Mouse (Mus musculus) hindbrain, embryonic 10.5 days (tissue): ENCODE data around the gene Macf1. TPM values are rescaled to one million over a fixed set of nuclear protein-coding genes. Genes with fewer than 3 reads are reported as not detected.

Source experiments
- DNase-seq: peaks from one replicate; pipeline ENCODE4 v3.0.0-alpha.2; 2017; ENCODE audit warnings: low spot score
- H3K27ac ChIP-seq: fragments of 300-500 bp; sonication (generic); 2 replicates; pipeline ENCODE4 v1.5.1; 2016; ENCODE audit warnings: mild to moderate bottlenecking, moderate library complexity
- H3K27me3 ChIP-seq: fragments of 300-500 bp; sonication (generic); 2 replicates; pipeline ENCODE4 v1.6.1; 2016; ENCODE audit warnings: mild to moderate bottlenecking; ENCODE audit not compliant: poor library complexity, insufficient read depth, severe bottlenecking
- H3K36me3 ChIP-seq: fragments of 300-500 bp; sonication (generic); 2 replicates; pipeline ENCODE4 v1.6.1; 2016; ENCODE audit warnings: mild to moderate bottlenecking, moderate library complexity
- H3K4me1 ChIP-seq: fragments of 300-500 bp; sonication (generic); replicated peaks from 2 replicates; pipeline ENCODE4 v1.6.1; 2016; ENCODE audit warnings: mild to moderate bottlenecking
- H3K4me3 ChIP-seq: fragments of 300-500 bp; sonication (generic); 2 replicates; pipeline ENCODE4 v1.5.1; 2016; ENCODE audit warnings: mild to moderate bottlenecking, moderate library complexity
- H3K9me3 ChIP-seq: fragments of 300-500 bp; sonication (generic); 2 replicates; pipeline ENCODE4 v1.6.1; 2016; ENCODE audit warnings: mild to moderate bottlenecking, moderate library complexity
- WGBS: fragments of 180-500 bp; shearing (Covaris S2); methylation state at CpG from one replicate; pipeline ENCODE4 v1.1.7; 2016; 5-methylcytosine and 5-hydroxymethylcytosine counted together
- polyA plus RNA-seq: library from polyadenylated mRNA; unstranded; fragments of >200 nt; fragmentation: Nextera tagmentation; extraction: Ambion mirVana; gene quantifications from 2 replicates; pipeline ENCODE4 v1.2.1, GENCODE M21; 2016

Macf1 gene
- polyA plus RNA-seq, 1 experiment from 2014 or later = 36.5 TPM

DNA sequence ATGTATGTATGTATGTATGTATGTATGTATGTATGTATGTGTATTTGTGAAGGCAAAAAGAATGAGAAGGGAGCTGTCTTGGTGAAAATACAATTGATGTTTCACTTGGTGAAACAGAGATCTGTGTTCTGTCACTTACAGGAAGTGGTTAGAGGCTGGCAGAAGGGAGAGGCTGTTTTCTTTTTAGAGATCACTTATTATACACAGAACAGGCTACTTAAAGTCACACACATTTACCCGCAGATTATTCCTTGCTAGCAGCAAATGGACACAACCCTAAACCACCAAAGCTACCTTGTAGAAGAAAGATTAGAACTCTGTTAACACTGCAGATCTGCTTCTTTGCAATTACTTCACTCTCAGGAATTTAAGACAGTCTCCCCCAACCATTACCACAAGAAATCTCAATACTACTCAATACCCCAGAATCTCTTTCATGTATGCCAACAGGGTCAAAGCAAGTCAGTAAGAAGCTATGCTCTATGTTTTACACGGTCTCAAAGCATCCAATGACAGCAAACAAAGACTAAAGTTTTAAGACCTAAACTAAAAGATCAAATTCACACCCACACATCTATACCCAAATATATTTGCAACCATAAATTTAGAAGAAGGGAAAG is 106.6 kb downstream of the Macf1 start:
- Histone ChIP-seq H3K27me3 (no peaks in the 10 kb centered on the region), H3K4me3 (no peak overlapping the region), H3K36me3 (no peaks in the 10 kb centered on the region), H3K27ac (no peak overlapping the region), H3K9me3 (no peaks in the 10 kb centered on the region), H3K4me1 (peaks cover 21% of the 10 kb centered on the region)
- WGBS = 81% methylated on average over 2 of the region's 2 CpGs
- no peak for DNase-seq

DNA sequence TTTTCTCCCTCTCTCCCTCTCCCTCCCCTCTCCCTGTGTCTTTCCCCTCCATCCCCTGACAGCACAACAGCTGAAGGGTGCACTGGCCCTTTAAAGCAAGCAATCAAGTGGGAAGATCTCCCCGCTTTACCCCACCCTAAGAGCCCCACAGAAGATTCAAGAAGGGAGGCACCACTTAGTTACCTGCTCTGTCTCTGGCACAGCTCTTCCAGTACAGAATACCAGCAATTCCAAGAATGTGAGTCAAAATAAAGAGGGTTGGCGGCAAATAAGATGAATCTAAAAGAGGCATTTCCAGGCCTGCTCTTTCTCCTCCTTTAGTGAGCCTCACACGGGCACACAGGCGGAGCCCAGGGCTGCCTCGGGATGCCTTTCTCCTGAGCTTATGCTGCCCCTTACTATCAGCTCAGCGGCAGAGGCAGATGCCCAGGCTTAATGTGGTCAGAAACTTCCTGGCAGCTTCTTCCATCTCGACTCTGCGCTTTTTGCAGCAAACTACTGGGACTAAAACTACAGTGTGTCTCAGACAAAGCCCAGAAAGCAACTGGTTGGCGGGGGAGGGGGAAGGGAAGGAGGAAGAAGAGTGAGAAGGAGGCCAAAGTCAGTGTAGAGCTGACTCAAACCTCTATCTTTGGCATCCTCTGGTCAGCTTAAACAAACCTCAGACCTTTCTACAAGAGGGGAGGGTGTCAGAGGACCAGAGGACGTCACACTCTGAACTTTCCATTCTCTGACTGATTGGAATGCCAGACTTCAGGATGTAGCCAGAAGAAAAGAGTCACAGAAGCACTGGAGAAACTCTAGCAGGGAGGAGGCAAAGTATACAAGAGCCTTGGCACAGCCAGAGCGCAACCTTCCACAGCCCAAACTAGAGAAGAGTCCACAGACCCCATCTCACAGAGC is 111.5 kb downstream of the Macf1 start:
- H3K4me3 ChIP-seq = peak overlapping the region; percentile 45
- peaks cover 37% of the 10 kb centered on the region for H3K4me1 ChIP-seq
- no peaks in the 10 kb centered on the region for H3K9me3 ChIP-seq
- WGBS = 8% methylated on average over 11 of the region's 11 CpGs
- DNase-seq = peak; percentile 45
- H3K36me3 ChIP-seq = no peaks in the 10 kb centered on the region
- no peaks in the 10 kb centered on the region for H3K27me3 ChIP-seq
- peak overlapping the region; percentile 86 for H3K27ac ChIP-seq

DNA sequence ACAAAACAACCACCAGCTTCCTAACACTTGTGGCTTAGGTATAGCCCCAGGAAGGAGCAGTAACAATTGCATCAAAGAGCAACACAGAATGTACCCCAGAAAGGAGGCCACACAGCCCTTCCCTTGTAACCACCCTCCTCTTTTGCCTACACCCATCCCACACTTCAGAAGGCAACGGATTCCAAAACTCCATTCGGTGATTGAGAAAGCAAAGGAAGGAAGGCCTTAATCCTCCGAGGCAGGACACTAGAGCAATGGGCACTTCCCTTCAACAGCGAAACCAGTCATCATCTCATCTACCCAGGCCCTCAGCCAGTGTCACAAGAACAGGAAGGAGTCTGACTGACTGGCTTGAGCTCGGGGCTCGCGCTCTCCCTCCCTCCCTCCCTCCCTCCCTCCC is 112.3 kb downstream of the Macf1 start:
- 7% methylated on average over 7 of the region's 7 CpGs for WGBS
- Histone ChIP-seq H3K27ac (peak overlapping the region; percentile 54), H3K36me3 (no peaks in the 10 kb centered on the region), H3K4me3 (peak overlapping the region; percentile 11; the same call in 1 of the 2 replicates), H3K9me3 (no peaks in the 10 kb centered on the region), H3K4me1 (peaks cover 37% of the 10 kb centered on the region), H3K27me3 (no peaks in the 10 kb centered on the region)
- no peak for DNase-seq

DNA sequence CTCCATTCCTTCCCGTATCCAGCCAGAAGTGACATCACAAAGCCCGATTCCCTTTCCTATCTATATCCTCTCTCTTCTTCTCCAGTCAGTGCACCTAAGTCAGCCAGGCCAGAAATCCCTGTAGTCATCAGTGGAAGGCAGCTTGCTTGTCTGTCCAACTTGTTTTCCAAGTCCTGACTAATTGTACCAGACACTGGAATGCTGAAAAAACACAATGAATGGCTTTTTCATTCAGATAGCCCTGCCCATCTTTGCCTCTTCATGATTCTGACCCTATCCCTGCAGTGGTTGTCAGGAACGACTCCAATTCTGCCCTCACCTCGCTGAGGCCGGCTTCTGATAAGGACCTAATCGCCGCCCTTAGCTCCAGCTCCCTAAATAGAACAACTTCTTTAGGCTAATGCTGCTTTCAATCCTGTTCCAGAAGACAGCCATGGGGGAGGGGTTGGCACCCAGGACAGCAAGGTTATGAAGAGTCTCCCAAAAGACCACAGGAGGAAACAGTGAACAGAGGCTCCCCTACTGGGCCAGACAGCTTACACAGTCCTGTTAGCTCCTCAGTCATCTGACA is 118.8 kb downstream of the Macf1 start:
- Histone ChIP-seq H3K4me3 (no peak overlapping the region), H3K27ac (peak overlapping the region; percentile 24; the same call in 1 of the 2 replicates), H3K9me3 (no peaks in the 10 kb centered on the region), H3K36me3 (no peaks in the 10 kb centered on the region), H3K4me1 (peaks cover 25% of the 10 kb centered on the region), H3K27me3 (no peaks in the 10 kb centered on the region)
- WGBS = 49% methylated on average over 7 of the region's 7 CpGs
- no peak for DNase-seq

DNA sequence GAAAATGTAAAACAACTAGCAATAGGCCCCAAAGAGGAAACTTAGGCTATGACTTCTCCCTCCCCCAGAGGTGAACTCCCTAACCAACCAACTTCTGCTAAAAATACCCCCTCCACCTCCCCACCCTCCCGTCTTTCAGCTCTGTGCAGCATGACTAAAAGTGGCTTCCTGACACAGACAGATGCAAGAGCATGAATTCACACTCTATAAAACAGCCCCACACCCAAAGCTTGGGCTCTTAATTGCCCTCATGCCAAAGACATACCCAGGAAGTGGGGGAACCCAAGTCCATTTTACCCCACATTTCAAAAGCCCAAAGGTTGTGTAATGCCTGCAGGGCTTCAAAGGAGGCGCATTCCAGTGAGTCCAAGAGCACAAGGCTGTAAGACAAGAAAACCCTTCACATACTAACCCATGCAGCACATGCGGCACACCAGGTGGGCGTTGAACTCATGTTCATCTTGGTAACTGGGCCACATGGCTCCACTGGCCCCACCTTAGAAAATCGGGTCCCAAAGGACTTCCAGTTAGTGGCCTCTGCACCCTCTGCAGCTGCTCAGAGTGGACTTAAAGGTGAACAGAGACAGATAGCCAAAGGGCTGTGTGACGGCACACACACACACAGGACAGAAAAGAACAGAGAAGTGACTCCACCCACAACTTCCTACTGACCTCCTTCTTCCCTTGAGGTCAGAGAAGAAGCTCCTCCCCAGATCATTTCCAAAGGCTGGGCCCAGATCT is 119.9 kb downstream of the Macf1 start:
- no peaks in the 10 kb centered on the region for H3K36me3 ChIP-seq
- no peak for DNase-seq
- peaks cover 25% of the 10 kb centered on the region for H3K4me1 ChIP-seq
- H3K4me3 ChIP-seq = no peak overlapping the region
- no peak overlapping the region for H3K27ac ChIP-seq
- H3K27me3 ChIP-seq = no peaks in the 10 kb centered on the region
- no peaks in the 10 kb centered on the region for H3K9me3 ChIP-seq
- 74% methylated on average over 6 of the region's 6 CpGs for WGBS

DNA sequence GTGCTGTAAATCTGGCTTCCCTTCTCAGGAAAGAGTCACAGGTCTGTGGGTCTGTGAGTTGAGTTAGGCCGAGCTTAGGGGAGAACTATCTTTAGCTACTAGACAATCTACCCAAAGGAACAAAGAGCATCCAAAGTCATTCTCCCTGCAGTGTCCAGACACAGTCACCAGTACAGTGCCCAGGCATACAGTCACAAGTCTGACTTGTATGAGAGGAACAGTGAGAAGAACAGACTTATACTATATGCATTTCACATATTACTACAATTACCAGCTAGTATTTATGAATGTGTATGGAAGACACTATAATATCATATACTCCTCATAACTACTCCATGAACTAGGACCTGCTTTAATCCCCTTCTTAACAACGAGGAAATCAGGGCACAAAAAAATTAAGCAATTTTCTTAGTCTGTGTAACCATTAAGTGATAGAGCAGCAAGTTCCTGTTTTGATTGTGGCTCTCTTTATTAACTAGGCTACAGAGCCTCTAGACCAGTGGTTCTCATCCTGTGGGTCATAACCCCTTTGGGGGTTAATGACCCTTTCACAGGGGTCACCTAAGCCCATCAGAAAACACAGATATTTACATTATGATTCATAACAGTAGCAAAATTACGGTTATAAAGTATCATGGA is 121.9 kb downstream of the Macf1 start:
- H3K27me3 ChIP-seq = no peaks in the 10 kb centered on the region
- H3K36me3 ChIP-seq = no peaks in the 10 kb centered on the region
- H3K27ac ChIP-seq = no peak overlapping the region
- H3K9me3 ChIP-seq = no peaks in the 10 kb centered on the region
- DNase-seq = no peak
- 82% methylated on average over 3 of the region's 3 CpGs for WGBS
- H3K4me3 ChIP-seq = no peak overlapping the region
- peaks cover 25% of the 10 kb centered on the region for H3K4me1 ChIP-seq

DNA sequence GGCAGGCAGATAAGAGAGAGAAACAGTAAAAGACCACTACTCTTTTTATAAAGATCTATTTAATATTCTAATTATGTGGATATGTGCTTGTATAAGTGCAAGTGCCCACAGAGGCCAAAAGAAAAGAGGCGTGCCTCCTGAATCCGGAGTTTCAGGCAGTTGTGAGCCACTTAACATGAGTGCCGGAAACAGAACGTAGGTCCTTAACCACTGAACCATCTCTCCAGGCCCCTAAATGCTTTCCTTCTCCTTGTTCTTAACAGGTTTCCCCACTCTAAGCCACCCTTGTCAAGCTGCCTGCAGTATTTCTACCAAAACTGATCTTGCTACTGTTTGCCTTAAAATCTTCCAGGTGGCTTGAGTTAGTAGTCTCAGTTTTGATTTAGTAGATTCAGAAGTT is 123.3 kb downstream of the Macf1 start:
- WGBS = 97% methylated on average over 4 of the region's 4 CpGs
- no peaks in the 10 kb centered on the region for H3K27me3 ChIP-seq
- DNase-seq = no peak
- peaks cover 22% of the 10 kb centered on the region for H3K4me1 ChIP-seq
- no peak overlapping the region for H3K27ac ChIP-seq
- H3K9me3 ChIP-seq = no peaks in the 10 kb centered on the region
- no peaks in the 10 kb centered on the region for H3K36me3 ChIP-seq
- no peak overlapping the region for H3K4me3 ChIP-seq

DNA sequence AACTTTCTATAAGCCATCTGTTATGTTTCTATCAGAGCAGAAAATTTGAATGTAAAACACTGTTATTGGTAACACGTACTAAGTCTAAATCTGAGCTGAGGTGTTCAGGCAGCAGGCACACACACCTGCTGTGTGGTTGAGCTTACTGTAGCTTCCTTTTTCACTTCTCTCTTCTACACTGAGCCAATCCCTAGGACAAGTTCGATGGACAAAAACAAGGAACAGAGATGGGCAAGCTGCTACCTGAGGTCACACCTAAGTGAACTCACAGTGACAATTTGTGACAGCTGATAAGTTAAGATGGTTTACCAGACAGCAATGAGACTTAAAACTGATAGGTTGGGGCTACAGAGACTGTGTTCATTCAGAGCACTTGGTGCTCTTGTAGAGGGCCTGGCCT is 125.7 kb downstream of the Macf1 start:
- no peak overlapping the region for H3K27ac ChIP-seq
- WGBS = 95% methylated on average over 2 of the region's 2 CpGs

DNA sequence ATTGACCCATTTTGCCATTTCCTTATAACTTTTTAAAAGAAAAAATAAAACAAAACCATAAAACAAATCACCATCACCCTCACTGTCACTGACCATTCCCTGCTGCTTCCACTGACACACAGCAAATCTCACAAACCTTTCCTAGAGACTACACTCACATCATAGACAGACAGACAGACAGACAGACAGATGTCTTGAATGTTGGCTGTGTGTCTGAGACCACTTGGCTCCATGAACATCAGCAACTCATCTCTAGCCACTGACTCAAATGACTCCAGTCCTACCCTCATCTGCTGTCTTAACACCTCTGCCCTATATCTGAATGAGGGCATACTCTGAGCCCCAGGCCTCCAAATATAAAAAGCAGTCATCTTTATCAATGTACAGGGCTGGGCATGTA is 128.9 kb downstream of the Macf1 start:
- Histone ChIP-seq H3K4me1 (peaks cover 17% of the 10 kb centered on the region), H3K9me3 (no peaks in the 10 kb centered on the region), H3K27ac (no peak overlapping the region), H3K36me3 (0 out of 2 replicates have a peak, but pooled peaks cover 2% of the 10 kb centered on the region), H3K4me3 (no peak overlapping the region), H3K27me3 (no peaks in the 10 kb centered on the region)
- DNase-seq = no peak

More for the DNA sequence above, 125.7 kb downstream of the Macf1 start:
- 0 out of 2 replicates have a peak, but pooled peaks cover 4% of the 10 kb centered on the region for H3K4me1 ChIP-seq
- H3K36me3 ChIP-seq = no peaks in the 10 kb centered on the region
- H3K4me3 ChIP-seq = no peak overlapping the region
- no peaks in the 10 kb centered on the region for H3K27me3 ChIP-seq
- DNase-seq = no peak
- H3K9me3 ChIP-seq = no peaks in the 10 kb centered on the region

DNA sequence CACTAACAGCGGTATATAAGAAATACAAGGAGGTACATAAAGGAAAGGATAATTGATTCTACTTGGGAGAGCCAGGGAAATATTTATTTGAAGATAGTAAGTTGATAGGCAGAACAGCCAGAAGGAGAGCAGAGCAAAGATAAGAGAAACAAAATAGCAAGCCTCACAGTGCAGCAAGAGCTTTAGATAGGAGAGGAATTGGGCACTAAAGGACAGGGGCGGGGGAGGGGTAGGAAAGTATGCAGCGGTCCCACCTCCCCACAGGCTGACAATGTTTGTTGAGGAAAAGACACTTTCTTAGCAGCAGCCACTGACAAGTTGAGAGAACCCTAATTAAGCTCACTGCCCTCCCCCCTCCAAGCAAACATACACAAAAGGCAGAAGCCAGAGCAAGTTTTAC is 131.5 kb downstream of the Macf1 start:
- Histone ChIP-seq H3K27ac (no peak overlapping the region), H3K4me3 (no peak overlapping the region), H3K9me3 (no peaks in the 10 kb centered on the region), H3K4me1 (peaks cover 17% of the 10 kb centered on the region), H3K27me3 (no peaks in the 10 kb centered on the region), H3K36me3 (peaks cover 12% of the 10 kb centered on the region; the same call in 1 of the 2 replicates)
- WGBS = 37% methylated on average over 3 of the region's 3 CpGs
- DNase-seq = no peak

DNA sequence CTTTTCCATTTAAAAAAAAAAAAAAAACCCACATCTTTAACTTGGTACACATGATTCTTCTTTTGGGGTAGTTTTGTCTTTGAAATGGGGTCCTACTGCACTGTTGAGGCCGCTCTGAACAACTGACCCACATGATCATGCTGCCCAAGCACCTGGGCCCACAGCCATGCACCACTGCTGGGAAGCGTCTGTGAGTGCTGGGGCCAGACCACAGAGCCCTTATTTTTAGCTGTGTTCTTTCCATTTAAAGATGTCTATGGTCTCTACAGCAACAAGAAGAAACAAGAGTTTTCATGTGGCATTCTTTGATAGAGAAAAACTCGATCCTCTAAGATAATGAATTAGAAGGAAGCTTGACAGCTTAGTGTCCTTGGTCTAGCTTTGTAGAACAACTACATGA is 135.8 kb downstream of the Macf1 start:
- no peaks in the 10 kb centered on the region for H3K9me3 ChIP-seq
- no peak overlapping the region for H3K4me3 ChIP-seq
- no peak overlapping the region for H3K27ac ChIP-seq
- H3K36me3 ChIP-seq = peaks cover 22% of the 10 kb centered on the region; the same call in 1 of the 2 replicates
- H3K27me3 ChIP-seq = no peaks in the 10 kb centered on the region
- no peak for DNase-seq
- WGBS = 92% methylated on average over 3 of the region's 3 CpGs
- peaks cover 19% of the 10 kb centered on the region for H3K4me1 ChIP-seq

DNA sequence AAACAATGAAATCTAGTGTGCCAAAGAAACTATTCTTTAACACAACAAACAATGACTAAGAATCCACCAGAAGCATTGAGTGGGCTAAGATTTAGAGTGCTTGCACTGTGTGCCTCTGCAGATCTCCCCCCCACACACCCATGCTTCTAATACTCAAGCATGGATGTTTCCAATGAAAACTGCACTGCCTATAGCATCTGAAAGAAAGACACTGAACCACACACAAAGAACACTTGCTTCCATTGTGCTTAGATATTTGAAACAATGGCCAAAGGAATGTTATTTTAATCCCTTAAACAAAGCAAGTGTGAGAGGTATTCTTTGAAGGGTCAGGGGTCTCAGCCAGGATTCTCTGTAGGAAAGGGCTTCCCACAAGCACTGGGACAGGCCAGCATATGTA is 140.5 kb downstream of the Macf1 start:
- 0 out of 2 replicates have a peak, but pooled peaks cover 7% of the 10 kb centered on the region for H3K4me1 ChIP-seq
- peaks cover 21% of the 10 kb centered on the region for H3K36me3 ChIP-seq
- no peaks in the 10 kb centered on the region for H3K9me3 ChIP-seq
- H3K4me3 ChIP-seq = no peak overlapping the region
- H3K27ac ChIP-seq = no peak overlapping the region
- no peak for DNase-seq
- H3K27me3 ChIP-seq = no peaks in the 10 kb centered on the region
